Mouse (Mus musculus): ENCODE measurements around the gene Dgkb. TPM values are rescaled to one million over a fixed set of nuclear protein-coding genes. Genes with fewer than 3 reads are reported as not detected.

Gene Dgkb
- total RNA-seq (2017): not detected in 2 replicates

DNA sequence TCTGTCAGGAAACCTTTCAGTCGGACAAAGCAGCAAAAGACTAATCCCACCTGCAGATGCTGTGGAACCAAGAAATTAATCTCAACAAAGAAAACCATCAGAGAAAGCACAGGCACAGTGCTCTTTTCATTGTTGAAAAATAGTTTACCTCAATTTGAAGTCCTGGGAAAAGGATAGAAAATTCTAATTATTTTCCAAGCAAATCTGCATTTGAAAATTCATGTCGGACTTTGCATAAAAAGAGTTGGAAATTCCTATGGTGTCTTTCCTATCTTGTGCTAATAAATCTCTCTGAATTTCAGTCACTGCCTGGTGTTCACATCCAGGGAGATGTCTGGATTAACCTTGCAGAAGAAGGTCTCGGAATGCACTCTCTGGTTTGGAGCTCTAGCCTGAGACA, at the start of gene Dgkb:
Gene Dgkb, plus strand, starts transcription at position 301 of the 400 bp plus-strand sequence.
- ATAC-seq (replicated peaks; ENCODE audit: low read depth, poor library complexity, severe bottlenecking): no peak

DNA sequence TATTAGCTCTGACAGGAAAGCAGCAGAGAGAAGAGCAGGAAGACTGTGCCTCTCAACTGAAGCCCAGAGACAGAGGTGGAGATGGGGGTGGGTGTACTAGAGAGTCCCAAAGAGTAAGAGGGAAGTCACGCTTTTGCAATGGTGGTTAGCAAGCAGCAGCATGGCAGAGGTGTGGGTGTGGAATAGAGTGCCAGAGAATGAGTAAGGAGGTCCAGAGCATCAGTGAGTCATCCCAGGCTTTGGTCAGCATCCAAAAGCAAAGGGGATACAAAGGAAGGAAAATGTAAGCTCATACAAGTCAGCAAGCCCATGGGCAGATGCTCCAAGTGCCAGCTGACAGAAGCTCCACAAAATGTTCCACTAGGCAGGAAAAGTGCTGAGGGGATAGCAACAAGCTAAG, 47.7 kb upstream of the Dgkb start:
- ATAC-seq (replicated peaks; ENCODE audit: low read depth, poor library complexity, severe bottlenecking): no peak

DNA sequence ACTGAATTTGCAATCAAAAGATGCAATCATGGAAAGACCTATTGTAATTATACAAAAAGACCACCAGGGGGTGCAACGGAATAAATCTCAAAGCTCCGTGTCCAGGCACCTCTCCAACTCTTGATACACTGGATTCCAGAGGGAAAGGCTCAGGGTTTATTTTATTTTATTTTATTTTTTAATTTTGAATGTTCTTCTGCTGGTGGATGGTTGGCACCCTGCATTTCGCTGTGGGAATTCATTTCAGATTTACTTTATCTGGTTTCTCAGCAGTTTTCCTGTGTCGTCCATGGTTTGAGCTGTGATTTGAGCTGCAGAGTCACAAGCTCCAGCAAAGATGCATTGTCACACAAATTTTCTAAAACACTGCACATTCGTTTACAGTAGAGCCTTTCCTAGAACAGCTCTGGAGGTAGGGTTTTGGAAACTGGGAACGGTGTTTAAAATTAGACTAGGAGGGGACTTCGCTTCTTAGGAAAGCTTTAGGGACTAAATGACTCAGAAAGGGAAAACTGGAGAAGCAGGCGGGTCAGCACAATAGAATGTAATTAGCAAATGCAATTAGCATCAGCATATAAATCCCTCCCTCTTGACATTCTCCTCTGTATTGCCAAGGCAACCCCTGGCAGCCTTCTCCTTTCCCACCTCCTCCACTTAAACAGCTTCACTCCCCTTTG, 43.7 kb upstream of the Dgkb start:
- peak; percentile 73 for ATAC-seq (replicated peaks; ENCODE audit: low read depth, poor library complexity, severe bottlenecking)

DNA sequence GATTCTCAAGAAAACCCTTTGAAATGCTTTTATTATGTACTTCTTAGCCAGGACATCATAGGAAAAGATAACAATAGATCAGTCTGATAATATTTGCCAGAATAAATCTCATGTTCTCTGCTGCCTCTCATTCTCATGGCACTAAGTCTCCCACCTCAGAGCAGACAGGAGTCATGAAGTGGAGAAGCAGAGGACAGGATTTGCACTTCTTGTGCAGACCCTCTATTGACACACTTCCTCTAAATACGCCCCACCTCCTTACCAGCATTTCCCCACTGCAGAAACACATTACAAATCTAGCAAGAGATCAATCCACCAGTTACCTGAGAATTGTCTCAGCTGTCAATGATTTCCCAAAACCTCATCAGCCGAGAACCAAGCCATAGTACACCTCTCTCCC, 42.9 kb upstream of the Dgkb start:
- no peak for ATAC-seq (replicated peaks; ENCODE audit: low read depth, poor library complexity, severe bottlenecking)

DNA sequence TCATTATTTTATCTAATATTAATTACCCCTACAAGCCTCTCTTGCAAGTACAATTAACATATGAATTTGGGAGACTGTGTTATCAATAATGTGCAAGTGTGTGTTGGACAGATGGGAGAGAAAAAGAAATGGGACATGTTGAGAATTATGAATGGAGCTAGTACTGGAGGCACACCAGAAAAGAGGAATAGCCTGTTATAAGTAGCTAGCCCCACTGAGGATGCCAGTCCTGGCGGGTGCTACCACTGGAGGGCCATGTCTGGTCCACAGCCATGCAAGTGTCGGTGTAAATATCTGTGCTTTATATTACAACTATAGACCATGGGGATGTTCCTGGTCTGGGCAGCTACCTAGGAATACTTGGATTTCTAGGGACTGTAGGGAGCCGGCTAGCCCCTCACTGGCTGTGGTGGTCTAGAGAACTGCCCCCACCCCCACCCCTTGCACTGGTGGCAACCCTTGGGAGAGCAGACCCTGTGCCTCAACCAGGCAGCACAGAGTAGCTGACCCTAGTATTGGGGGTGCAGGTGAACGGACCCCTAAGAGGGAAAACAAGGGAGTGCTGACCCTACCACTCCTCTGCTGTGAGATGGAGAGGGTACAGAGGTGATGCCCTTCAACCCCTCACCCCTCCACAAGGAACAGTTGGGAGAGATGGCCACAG, 21.1 kb upstream of the Dgkb start:
- no peak for ATAC-seq (replicated peaks; ENCODE audit: low read depth, poor library complexity, severe bottlenecking)

DNA sequence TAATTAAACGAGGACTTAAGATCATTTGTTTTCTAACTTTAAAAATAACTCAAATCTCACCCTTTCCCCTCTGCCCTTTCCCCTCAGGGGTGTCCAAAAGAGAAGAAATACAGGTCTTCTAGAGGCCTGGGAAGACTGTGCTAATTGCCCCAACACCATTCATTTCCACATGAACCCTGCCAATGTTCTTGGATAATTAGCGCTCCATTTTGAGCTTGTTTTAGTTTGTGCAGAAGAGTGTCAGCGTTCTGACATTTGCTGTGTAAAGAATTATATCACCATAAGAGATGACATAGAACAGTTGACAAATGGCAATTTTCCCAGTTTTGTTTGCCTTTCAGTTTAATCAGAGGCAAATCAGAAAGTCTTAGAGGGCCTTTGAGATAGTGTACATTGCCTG, 3.4 kb upstream of the Dgkb start:
- no peak for ATAC-seq (replicated peaks; ENCODE audit: low read depth, poor library complexity, severe bottlenecking)

DNA sequence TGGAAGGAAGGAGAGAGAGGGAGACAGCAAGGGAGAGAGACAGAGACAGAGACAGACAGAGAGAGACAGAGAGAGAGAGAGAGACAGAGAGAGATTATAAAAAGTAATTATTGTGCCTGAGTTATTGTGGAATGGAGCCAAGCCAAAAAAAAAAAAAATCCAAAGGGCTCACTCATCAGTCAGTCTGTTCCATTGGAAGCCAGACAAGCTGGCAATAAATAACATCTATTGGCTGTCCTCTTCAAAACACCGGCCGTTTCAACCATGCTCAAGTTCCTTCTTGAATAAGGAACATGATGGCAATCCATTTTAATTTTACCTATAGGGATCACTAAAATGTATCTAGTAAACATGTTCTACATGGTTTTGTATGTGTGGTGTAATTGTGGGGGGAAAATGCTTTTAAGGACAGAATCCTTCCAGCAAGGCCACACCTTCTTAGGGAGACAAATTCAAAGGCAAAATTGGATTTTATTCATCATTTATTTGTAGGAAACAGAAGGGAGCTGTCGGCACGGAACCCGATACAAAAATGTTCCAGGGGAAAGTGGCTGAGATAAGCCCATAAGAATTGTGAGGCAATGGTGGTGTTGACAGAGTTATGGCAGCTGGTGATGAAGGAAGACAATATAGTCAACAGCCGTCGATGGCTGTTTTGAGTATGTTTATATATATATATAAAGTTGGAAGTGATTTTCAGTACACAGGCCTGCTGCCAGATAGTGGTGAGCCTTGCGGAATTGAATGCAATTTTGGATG, 3.7 kb downstream of the Dgkb start:
- ATAC-seq (replicated peaks; ENCODE audit: low read depth, poor library complexity, severe bottlenecking): no peak

DNA sequence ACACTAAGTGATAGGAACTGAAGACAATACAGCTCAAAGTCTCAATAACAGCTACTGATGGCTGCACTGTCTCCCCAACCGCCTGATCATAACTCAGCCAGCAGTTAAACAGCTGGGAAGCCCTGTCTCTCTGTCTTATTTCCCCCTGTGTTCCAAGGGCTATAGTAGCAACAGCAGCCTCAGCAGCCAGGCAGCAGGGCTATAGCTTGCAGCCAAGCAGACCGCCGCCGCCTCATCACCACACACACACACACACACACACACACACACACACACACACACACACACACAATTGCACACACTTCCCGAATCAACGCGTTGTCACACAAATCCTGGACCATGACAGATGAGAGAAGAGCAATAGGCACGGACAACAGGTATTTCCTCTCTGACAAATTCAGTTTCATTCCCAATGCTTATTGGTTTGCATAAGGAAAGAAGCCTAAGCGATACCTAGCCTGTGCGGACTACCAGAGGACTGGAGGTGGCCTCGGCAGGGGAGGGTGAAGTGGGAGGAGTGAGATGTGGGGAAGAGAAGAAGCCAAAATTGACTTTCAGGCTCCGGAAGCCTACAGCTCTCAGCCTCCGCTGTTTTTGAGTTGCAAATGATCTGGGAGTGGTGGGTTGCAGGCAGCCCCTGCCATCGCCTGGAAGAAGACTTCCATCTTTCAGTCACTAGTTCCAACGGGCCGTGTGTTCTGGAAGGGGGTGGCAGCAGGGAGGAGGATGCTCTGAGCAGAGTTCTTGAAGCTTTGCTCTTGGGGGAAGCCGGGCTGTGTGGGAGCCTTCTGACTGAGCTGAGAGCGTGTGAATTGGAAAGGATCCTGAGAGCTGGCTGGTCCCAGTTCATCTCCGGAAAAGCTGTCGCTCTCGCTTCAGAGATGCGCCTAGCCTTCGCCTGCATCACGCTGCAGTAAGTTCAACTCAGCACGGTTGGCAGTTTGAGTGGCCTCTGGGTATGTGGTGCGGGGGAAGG, 62.8 kb downstream of the Dgkb start:
- no peak for ATAC-seq (replicated peaks; ENCODE audit: low read depth, poor library complexity, severe bottlenecking)

DNA sequence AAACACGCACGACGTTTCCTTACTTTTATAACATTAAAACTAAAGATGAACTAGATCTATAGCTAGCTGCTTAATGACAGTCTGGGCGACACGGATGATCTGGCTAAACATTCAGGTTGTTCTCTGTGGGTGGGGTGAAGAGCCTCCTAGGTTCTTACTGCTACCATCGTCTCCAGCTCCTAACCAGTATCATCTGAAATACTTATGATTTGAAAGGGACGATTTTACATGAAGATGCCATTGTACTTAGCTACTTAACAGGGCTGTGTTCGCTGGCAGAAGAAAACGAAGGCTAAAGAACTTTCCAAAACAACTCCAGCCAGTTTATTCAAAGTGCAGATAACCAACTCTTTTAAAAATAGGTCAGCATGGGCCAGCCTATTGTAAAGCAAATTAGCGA, 63.9 kb downstream of the Dgkb start:
- ATAC-seq (replicated peaks; ENCODE audit: low read depth, poor library complexity, severe bottlenecking): no peak

DNA sequence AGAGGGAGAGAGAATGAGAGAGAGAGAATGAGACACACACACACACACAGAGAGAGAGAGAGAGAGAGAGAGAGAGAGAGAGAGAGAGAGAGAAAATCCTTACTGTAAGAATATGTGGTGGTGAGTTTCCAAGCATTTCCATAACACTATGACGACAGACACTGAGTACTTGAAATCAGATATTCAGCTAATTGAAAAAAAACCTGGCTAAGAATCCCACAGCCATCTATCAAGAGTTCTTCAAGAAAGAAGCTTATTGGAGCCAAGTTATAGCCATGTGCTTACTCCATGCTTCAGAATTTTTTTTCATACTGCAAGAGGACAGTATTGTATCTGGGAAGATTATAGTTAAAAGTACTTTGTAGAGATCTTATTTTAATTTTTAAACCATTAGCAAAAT, 65.3 kb downstream of the Dgkb start:
- ATAC-seq (replicated peaks; ENCODE audit: low read depth, poor library complexity, severe bottlenecking): no peak

DNA sequence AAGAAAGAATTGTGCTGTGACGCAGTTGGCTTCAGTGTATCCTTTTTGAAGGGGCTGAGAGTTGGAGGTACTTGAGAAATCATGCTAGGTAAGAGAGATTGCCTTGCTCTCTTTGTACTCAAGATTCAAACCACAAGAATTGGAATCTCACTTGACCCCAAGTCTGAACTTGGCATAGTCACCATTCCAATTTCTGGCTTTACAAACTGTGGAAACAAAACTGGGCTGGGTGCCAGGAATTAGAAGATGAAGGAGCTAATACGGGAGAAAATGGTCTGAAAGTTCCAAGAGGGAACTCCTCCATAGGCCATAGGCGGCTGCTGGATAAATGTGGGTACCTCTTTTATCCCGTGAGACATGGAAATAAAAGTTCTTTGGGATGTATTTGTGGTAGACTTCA, 66.3 kb downstream of the Dgkb start:
- no peak for ATAC-seq (replicated peaks; ENCODE audit: low read depth, poor library complexity, severe bottlenecking)

DNA sequence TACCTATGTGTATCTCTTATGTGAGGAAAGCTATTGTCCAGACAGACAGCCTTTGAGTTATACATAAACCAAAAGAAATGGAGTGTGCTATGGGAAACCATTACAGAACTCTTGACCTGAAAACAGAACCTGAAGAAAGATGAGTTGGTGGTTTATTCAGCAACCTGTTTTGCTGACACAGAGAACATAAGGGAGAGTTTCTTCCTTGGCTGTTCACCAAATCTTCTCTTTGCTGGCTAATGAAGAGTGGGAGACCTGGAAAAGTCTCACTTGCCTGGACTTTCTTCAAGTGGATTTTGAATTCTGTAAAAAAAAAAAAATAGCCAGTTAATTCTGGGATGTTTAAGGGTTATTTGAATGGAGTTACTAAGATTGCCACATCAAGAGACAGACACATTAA, 71.1 kb downstream of the Dgkb start:
- no peak for ATAC-seq (replicated peaks; ENCODE audit: low read depth, poor library complexity, severe bottlenecking)

DNA sequence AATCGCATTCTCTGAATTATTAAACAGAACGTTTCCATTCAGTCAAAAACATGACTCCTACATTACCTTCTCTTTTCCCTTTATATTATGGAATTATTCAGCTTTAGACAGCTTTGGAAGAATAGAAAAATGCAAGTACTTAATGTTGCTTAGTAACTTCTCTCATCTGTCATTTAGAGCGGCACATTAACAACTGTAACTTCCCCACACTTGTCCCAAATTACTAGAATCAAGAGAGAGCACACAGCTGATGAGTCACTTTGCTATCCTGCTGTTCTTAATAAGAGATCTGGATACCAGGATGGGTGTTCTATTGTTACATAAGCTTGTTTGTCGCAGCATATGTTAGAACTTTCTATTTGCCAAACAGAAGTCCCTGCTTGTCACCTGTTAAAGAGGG, 71.9 kb downstream of the Dgkb start:
- no peak for ATAC-seq (replicated peaks; ENCODE audit: low read depth, poor library complexity, severe bottlenecking)

DNA sequence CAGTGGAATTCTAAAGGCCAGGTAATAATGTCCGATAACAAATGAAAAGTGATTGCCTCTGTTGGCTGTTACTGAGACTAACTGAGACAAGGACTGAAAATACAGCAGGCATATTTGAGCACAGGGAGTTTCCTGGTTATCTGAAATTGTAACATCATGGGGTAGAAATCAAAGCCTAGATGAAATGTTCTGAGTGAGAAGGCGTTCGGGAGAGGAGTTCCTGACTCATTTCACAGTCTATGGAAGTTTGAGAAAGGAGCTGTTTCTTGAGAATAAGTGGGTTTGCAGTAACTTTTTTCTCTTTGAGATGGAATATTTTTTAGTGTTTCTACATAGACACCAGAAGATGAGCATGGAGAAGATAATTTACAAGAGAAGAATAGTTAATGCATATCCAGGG, 73.8 kb downstream of the Dgkb start:
- no peak for ATAC-seq (replicated peaks; ENCODE audit: low read depth, poor library complexity, severe bottlenecking)

DNA sequence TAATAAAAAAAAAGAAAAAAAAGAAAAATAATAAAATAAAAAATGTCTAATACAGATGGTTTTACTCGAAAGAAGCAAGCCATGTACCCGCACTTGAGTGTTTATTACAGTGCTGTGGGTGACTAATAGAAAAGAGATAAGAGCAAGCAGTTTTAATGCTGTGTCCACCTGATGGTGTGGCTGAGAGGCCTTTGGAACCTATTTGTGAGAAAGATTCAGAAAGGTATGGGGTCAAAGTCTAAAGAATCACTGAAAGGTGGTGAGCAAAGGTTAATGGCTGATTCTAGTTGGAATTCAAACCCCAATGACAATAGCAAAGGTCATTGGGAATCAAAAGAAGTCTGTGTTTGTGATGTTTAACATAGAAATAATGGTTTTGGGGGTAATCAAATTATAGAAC, 124.6 kb downstream of the Dgkb start:
- no peak for ATAC-seq (replicated peaks; ENCODE audit: low read depth, poor library complexity, severe bottlenecking)

DNA sequence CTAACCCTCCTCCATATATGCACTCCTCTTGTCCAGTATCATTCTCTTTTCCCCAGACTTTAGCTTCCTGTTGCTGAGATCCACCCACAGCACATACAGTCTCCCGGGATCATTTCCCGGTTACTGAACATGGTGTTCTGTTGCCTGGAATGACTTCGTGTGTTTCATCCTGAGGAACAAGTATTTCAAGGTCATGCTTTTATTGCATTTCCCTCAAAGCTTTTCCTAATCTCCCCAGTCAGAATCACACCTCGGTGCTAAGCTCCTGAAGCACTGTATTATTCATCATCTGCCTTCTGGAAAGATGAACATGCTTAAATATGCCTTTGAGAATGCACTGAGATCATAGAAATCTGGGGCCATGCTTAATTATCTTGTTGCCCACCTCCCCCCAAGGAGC, 138.7 kb downstream of the Dgkb start:
- no peak for ATAC-seq (replicated peaks; ENCODE audit: low read depth, poor library complexity, severe bottlenecking)

DNA sequence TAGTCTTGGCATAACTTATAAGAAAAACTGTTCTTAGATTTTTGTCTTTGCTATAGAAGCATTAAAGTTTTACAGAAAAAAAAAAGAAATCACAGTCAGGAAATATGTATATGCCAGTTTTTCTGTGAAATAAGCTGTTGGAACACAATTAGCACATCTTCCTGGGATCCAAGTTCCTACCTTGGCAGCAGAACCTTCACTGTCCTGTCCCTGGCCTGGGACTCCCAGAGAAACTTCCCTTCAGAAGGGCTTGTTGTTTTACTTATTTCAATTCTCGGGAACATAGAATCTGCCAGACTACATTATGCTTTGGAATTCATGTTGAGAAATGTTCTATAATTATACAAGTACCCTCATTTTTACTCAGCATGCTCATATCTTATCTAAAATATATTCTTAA, 154.0 kb downstream of the Dgkb start:
- ATAC-seq (replicated peaks; ENCODE audit: low read depth, poor library complexity, severe bottlenecking): no peak

DNA sequence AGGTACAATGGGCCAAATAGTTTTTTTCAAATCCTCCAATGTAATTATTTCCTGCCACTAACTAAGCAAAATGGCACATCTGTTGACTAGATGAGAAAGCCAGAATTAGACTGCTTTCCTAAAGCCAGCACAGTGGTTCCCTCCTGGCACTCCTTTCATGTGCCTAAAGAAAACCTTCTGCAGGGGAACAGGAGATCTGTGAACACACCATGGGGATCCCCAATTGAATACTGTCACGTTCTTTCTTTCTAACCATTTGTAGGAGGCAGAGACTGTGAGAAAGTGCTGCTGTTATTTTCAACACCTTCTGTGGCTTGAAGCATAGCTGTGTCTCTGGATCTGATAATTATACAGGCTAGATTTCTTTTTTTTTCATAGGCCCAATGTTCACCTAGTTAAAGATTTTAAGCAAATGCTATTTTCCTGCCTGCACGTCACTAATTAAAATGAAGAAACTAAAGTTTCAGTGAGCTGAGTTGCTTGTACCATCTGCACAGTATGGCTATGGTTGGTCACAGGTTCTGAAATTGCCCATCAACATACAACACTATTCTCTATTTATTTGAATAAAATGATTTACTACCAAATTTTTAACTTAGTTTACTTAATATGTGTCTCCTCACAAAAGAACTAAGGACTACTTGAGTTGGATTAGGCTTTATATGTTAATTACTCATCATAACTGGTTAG, 161.1 kb downstream of the Dgkb start:
- ATAC-seq (replicated peaks; ENCODE audit: low read depth, poor library complexity, severe bottlenecking): no peak

DNA sequence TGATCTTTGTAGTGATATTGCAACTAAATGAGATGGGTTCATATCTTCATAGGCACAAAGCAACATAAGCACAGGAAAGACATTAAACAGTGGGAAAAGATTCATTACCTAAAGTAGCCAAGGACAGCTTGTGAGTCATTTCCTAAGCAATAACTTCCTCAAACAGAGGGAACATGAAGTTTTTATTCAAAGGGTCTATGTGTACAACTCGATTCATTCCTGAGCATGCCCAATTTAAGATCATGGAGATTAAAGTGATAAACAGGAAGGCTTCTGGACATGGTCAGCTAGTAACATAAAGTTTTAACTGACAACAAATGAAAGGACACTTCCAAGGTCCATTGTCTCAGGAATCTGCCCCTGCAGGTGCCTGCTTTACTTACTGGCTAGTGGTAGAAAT, 167.8 kb downstream of the Dgkb start:
- ATAC-seq (replicated peaks; ENCODE audit: low read depth, poor library complexity, severe bottlenecking): no peak

Data from common myeloid progenitor, adult 5-6 weeks (primary cell).